Mouse (Mus musculus): ENCODE measurements around the gene Tcstv1.
"Not testable (repeated sequence)": the region's sequence is repeated elsewhere in the genome, so short reads cannot be mapped to it uniquely, and the experiment has no call there.

The Tcstv1 gene

DNA sequence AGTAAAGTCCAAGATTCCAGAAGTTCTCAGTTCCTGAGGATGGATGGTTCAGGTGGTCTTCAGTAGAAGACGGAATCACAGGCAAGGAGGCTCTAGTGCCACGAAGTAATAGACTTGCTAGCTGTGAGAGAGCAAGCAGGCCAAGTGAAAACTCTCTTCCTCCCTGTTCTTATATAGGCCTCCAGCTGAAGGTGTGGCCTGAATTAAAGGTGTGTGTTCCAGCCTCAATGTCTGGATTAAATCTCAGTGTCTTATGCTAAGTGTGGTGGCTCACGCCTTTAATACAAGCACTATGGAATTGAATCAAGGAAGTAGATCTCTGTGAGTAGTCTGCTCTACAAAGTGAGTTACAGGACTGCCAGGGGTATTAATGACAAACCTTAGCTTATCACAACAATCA lies at the start of gene Tcstv1:
Gene Tcstv1, minus strand, starts transcription at position 101 of the 400 bp plus-strand sequence.
- DNase-seq: not testable (repeated sequence)

DNA sequence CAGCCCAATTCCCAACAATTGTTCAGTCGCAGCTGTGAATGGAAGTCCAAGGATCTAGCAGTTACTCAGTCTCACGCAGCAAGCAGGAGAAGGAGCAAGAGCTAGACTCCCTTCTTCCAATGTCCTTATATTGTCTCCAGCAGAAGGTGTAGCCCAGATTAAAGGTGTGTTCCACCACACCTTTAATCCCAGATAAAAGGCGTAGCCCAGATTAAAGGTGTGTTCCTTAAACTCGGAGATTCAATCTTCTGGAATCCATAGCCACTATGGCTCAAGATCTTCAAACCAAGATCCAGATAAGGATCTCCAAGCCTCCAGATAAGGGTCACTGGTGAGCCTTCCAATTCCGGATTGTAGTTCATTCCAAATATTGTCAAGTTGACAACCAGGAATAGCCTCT lies 34.6 kb upstream of the Tcstv1 start, which contains the start of gene Gm21761:
Gene Gm21761, minus strand, starts transcription at position 101 of the 400 bp plus-strand sequence.
- not testable (repeated sequence) for DNase-seq

DNA sequence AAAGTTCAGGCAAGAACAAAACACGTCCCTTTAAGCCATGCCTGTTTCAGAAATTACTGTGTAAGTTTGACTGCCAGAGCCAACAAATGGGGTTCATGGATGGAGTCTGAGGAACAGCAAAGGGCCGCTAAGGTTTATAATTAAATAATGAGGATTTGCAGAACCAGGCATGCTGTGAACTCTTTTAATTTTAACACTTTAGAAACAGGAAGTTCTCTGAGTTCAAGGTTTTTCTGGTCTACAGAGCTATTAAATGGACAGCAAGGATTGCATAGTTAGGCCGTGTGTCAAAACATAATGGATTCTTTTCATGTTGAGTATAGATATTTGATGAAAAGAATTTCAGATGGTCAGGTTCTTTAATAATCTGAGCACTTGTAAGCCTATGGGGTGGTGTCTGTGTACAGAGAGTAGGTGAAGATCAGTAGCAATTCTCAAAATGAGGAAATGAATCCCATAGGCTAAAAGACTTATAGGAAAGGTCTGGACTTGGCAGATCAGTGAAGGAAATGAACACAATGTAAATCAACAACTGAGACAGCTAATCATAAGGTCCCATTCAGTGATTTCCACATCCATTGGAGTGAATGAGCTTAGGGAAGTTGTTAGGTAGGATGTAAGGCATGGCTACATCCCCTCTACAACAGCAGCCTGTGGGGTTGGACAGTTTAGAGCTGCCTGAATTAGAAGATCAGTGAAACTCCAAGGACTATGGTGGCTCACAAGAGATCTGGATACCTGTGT lies 30.2 kb upstream of the Tcstv1 start:
- not testable (repeated sequence) for DNase-seq

DNA sequence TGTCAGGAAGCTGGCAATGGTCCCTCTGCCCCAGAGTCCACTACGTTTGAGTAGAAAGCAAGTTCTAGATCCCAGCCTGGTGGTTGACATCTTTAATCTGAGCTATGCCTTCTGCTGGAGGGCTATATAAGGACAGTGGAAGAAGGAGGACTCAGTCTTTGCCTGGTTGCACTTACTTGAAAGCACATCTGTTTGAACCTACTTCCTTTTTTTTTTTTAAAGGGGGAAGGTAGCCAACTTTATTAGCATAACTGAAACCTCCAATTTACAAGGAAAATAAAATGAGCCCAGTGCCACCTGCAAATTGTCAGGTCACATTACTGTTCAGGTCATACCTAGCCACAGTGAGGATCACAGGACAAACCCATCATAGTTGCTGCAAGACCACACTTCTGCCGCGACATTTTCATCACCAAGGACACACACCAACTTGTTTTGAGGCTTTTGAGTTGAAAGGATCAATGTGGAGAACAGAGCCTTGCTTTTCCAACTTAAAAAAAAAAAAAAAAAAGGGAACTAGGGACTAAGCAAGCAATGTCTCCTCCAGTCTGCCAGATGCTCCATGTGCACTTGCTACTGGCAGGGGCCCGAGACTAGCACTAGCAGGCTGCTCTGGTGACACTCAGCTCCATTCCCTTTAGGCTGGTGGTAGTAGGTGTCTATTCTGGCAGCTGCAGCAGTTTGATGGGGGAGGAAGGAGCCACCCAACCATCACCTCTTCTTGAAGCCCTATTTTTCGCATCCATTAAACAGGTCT lies 22.6 kb upstream of the Tcstv1 start:
- DNase-seq: not testable (repeated sequence)

- not testable (repeated sequence) for DNase-seq
These were observed 21.9 kb upstream of the Tcstv1 start for GRCm38 (mm10) chr13:119916449-119916848.

DNA sequence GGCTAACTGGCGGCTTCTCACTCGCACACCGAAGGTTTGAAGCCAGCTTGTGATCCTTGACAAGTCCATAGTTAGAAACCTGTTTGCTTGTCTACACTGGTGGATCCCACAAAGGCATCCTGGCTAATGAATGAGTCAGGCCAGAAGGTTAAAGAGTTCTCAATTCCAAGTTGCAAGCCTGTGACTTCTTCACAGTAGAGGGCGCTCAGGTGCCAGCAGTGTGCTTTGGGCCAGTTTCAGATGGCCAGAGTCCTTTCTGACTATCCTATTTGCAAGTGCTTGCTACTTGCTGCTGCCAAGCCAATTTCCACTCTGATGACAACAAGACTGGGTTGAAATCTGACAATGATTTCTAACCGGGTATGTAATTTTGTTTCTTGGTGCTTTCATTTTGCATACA lies 4.0 kb upstream of the Tcstv1 start:
- DNase-seq: not testable (repeated sequence)

- DNase-seq: not testable (repeated sequence)
These were observed 7.7 kb downstream of the Tcstv1 start for GRCm38 (mm10) chr13:119886896-119887295.

DNA sequence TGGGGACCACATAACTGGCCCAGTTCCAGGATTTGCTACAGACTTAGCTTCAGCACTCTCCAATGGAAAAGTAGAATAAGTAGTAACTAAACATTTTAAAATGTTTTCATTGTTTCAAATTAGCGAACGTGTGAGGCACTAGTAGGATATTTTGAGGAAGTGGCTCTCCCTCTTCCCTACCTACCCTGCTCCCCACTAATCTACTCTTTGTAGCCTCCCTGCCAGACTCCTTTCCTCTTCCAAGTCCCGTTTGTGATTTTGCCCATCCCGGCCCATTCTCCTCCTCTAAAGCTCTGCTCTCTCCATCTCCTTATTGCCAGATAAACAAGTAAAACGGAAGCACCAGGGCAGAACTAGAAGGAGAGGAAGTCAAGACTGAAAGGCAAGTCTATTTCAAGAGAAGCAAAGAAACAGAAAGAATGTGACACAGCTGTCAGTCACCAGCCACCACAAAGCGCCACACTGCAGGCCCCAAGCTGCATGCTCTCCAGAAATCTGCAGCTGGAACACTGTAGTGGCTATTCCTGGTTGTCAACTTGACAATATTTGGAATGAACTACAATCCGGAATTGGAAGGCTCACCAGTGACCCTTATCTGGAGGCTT lies 30.1 kb downstream of the Tcstv1 start:
- not testable (repeated sequence) for DNase-seq

- not testable (repeated sequence) for DNase-seq
These were observed 32.2 kb downstream of the Tcstv1 start for GRCm38 (mm10) chr13:119862399-119862798.

All from cerebellum, adult 9-11 months (tissue).